Mouse (Mus musculus): ENCODE results near the gene Dtymk.
A peak's percentile ranks its signal among the peaks of the same experiment; 100 is the strongest.

The Dtymk gene

GRCm38 (mm10) chr1:93805221-93805951, 3.7 kb upstream of the Dtymk start:
- peak in 1 of 2 experiments; percentile 14 for DNase-seq (ENCODE audit: low spot score in 2 of 2)

DNA sequence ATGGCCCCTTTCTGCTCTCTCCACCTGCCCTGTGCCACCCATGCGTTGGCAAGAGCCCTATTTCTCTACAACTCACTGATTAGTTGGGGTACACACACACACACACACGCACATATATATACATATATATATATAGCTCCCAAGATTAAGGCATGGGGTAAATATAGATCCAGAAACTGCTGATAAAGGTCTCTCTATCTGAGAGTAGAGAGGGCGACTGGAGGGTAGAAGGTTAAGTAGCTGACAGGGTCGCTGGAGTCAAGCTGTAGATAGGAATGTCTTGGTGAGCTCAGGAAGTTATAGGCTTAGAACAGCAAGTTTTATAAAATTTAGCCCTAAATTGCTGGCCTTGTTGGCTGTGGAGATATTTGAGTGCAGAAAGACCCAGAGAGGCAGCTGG, 3.1 kb upstream of the Dtymk start:
- DNase-seq (ENCODE audit: low spot score in 2 of 2), result no peak

- DNase-seq (ENCODE audit: low spot score in 2 of 2), result peak; percentile 99
These were observed 2.1 kb upstream of the Dtymk start, which contains the start of gene Ing5 for GRCm38 (mm10) chr1:93803556-93804507. TSS of gene Ing5 (plus strand) at chr1:93803965.

GRCm38 (mm10) chr1:93802771-93803170, 1.0 kb upstream of the Dtymk start:
- no peak for DNase-seq (ENCODE audit: low spot score in 2 of 2)

GRCm38 (mm10) chr1:93800670-93801503, 847 bp downstream of the Dtymk start:
- DNase-seq (ENCODE audit: low spot score in 2 of 2), result no peak

DNA sequence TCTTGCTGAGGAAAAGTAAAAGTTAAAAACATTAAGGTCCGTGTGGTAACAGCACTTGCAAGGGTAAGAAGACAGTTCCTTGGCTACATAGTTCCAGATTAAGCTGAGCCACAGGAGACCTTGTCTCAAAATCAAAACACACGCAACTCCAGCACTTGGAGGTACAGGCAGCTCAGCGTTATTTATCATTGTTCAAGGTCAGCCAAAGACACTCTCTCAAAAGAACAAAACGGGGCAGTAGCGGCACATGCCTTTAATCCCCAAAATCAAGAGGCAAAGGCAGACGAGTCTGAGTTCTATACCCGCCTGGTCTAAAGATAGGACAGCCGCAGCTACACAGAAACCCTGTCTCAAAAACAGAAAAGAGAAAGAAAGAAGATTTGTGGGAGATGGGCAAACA, 5.8 kb downstream of the Dtymk start:
- DNase-seq (ENCODE audit: low spot score in 2 of 2), result no peak

GRCm38 (mm10) chr1:93794526-93794925, 7.2 kb downstream of the Dtymk start:
- no peak for DNase-seq (ENCODE audit: low spot score in 2 of 2)

DNA sequence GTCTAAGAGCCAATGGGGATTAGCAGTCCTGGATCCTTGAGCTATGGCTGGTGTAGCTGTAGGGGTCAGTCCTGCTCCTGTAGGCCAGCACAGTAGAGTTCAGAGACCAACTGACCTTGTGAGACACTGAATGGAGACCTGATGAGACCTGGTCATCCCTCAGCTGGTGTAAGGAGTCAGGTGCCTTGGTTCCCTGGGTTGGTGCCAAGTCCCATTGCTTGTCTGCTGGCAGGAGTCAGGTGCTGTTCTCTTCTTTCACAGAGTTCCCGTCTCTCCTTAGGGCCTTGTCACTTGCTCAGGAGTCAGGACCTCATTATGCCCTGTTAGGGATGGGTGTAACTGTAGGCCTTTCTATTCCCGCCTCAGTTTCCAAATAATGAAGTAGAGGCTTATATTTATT, 14.8 kb downstream of the Dtymk start:
- DNase-seq (ENCODE audit: low spot score in 2 of 2), result no peak

DNA sequence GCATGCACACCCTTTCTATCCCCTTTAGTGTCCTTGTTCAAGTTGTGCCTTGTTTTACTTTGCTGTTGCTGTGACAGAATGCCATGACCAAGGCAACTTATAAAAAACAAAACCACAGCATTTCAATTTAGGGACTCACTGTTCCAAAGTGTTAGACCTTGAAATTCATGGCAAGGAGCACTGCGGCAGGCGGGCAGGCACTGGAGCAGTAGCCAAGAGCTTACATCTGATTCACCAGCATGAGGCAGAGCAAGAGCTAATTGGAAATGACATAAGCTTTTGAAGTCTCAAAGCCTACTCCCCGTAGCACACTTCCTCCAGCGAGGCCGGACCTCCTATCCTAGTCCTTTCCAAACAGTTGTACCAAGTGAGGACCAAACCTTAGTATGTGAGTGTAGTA, 25.0 kb downstream of the Dtymk start:
- no peak for DNase-seq (ENCODE audit: low spot score in 2 of 2)

DNA sequence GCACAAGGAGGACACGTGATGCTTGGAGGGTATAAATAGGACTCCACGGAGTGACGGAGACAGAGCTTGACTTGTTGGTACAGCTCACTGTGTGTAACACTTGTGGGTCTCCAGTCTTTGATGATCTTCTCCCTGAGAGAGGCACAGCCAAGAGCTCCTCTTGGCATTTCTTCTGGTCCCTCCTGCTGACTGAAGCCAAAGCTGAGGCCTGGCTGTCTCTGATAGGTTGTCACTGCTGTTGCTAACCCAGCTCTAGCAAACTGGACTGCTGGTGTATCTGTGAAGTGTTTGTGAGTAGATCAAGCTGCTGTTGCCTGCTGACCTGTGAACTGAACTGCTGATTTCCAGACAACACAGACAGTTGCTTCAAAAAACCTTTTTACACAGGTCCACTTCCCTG, 31.8 kb downstream of the Dtymk start:
- DNase-seq (ENCODE audit: low spot score in 2 of 2), result no peak

DNA sequence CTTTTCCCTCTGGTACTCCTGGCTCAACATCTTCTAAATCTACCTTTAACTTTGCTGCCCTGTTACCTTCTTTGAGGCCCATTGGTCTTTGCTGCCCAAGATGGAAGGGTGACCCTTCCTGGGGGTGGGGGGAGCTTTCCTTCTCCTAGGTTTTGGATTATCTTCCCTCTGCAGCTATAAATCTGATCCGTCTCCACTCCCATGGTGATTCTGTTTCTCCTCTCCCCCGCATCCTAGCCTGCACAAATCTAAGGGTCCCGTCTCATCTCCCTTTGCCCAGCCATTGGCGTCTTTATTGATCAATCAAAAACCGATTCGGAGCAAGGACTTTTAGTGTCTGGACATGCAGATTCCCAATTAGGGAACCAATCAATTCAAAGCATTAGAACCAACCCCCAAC, 34.1 kb downstream of the Dtymk start:
- DNase-seq (ENCODE audit: low spot score in 2 of 2), result no peak

GRCm38 (mm10) chr1:93764871-93765591, 36.7 kb downstream of the Dtymk start:
- DNase-seq (ENCODE audit: low spot score in 2 of 2), result no peak

DNA sequence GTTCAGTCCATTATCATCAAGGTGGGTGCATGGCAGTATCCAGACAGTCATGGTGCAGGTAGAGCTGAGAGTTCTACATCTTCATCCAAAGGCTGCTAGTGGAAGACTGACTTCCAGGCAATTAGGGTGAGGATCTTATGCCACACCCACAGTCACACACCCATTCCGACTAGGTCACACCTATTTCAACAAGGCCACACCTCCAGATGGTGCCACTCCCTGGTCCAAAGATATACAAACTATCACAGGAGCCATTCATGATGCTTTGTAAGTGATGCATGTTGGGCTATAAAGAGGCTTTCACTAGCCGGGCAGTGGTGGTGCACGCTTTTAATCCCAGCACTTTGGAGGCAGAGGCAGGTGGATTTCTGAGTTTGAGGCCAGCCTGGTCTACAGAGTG, 38.2 kb downstream of the Dtymk start:
- peak; percentile 12 to 38 for DNase-seq (ENCODE audit: low spot score in 2 of 2)

- no peak for DNase-seq (ENCODE audit: low spot score in 2 of 2)
These were observed 41.7 kb downstream of the Dtymk start for GRCm38 (mm10) chr1:93760076-93760475.

DNA sequence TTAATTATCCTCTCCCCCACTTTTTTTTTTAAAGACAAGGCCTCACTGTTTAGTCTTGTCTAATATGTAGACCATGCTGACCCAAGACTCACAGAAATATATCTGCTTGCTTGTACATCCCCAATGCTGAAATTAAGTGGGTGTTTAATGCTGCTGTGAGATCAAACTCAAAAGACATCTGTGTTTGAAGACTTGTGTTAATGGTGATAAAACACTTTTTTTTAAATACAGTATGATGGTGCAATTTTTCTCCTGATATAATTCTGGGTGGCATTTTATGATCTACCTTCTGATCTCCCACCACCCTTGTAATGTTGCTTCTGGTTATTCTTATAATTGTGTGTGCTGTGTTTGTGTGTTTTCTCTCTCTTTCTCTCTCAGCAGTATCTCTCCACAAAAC, 45.6 kb downstream of the Dtymk start:
- DNase-seq (ENCODE audit: low spot score in 2 of 2), result no peak

GRCm38 (mm10) chr1:93755618-93756017, 46.1 kb downstream of the Dtymk start:
- no peak for DNase-seq (ENCODE audit: low spot score in 2 of 2)

- no peak for DNase-seq (ENCODE audit: low spot score in 2 of 2)
These were observed 46.5 kb downstream of the Dtymk start for GRCm38 (mm10) chr1:93755291-93755610.

DNA sequence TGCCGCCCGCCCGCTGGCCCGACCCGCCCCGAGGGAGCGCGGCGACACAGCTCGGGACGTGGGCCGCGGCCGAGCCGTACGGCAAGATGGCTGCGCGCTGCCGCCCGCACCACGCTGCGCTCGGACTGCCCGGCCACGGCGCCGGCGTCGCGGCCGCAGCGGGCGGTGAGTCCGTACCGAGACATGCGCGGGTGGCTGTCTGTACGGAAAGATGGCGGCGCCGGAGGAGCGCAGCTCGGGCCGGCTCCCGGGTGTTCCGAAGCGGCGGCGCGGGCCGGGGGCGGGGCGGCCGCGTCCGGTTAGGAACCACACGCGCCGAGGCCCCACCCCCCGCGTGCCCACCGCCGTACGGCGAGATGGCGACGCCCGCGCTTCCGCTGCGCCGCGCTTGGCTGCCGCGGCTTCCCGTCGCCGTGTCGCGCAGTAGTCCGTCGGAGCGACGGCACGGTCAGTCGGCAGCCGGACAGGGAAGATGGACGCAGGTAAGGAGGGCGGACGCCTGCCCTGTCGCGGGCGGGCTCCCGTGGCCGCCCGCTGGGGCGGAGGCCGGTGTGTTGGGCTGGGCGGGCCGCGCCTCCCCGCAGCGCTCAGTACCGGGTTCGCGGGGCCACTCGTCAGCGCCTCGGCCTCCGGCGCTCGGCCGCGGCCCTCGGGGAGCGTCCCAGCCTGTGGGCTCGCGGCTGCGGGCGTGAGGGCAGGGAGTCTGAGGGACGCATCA, 47.0 kb downstream of the Dtymk start, which contains the start of gene Thap4:
Thap4 (minus strand) TSS at position 292 of the 718 bp plus-strand sequence.
- peak; percentile 90 for DNase-seq (ENCODE audit: low spot score in 2 of 2)

GRCm38 (mm10) chr1:93753911-93754572, 47.7 kb downstream of the Dtymk start:
- peak in 1 of 2 experiments; percentile 4 for DNase-seq (ENCODE audit: low spot score in 2 of 2)

DNA sequence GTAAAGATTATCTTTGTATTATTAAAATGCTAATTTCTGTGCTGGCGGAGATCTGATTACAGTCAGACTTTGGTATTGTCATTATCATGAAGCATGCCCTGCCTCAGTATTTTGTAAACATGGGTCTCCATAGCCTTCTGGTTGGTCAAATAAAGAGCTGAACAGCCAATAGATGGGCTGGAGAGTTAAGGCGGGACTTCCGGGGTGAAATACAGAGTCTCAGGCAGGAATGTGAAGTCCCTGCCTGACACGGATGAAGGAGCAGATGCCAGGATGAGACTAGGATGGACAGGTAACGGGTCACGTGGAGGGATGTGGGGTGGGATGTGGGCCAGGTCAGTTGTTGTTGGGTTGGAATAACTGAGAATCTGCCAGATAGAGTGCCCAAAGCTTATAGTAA, 50.4 kb downstream of the Dtymk start, which contains the start of gene Atg4b:
Atg4b (plus strand) TSS at position 211 of the 400 bp plus-strand sequence.
- no peak for DNase-seq (ENCODE audit: low spot score in 2 of 2)
